Mouse (Mus musculus) MEL (cell line): ENCODE data around the gene Hc. TPM values are rescaled to one million over a fixed set of nuclear protein-coding genes. Genes with fewer than 3 reads are reported as not detected.

Source experiments
- DNase-seq: peaks from one replicate; pipeline ENCODE4 v3.0.0; 2011; ENCODE audit warnings: low read depth, low spot score
- H3K27ac ChIP-seq: 2 replicates; pipeline ENCODE4 v1.5.1; 2012; ENCODE audit warnings: low read depth, mild to moderate bottlenecking, control low read depth, low read length, moderate library complexity; ENCODE audit not compliant: control insufficient read depth
- H3K27me3 ChIP-seq, 2 experiments: fragments of 150-350 bp in 1 of 2; sonication (generic) in 1 of 2; 2 replicates each; pipeline ENCODE4 v1.6.1; 2012; ENCODE audit warnings: low read length in 2 of 2, mild to moderate bottlenecking in 2 of 2, improper control_type of control experiment in 1 of 2, moderate library complexity in 1 of 2; ENCODE audit not compliant: insufficient read depth in 2 of 2, control insufficient read depth in 1 of 2
- H3K36me3 ChIP-seq, 2 experiments: 2 replicates each; pipeline ENCODE4 v1.6.1; 2012 to 2014; ENCODE audit warnings: low read length in 2 of 2, improper control_type of control experiment in 1 of 2, inconsistent platforms in 1 of 2, mild to moderate bottlenecking in 1 of 2; ENCODE audit not compliant: insufficient read depth in 2 of 2, control insufficient read depth in 1 of 2
- H3K4me1 ChIP-seq, 2 experiments: fragments of 150-350 bp in 1 of 2; sonication (generic) in 1 of 2; 2 replicates each; pipeline ENCODE4 v1.6.1; 2012; ENCODE audit warnings: low read length in 2 of 2, improper control_type of control experiment in 1 of 2, mild to moderate bottlenecking in 1 of 2; ENCODE audit not compliant: insufficient read depth in 2 of 2, control insufficient read depth in 1 of 2
- H3K4me3 ChIP-seq, 2 experiments: fragments of 150-350 bp in 1 of 2; sonication (generic) in 1 of 2; 2 replicates each; pipeline ENCODE4 v1.5.1; 2012; ENCODE audit warnings: low read depth in 2 of 2, low read length in 2 of 2, mild to moderate bottlenecking in 2 of 2, moderate library complexity in 2 of 2, control low read depth in 1 of 2, improper control_type of control experiment in 1 of 2; ENCODE audit not compliant: control insufficient read depth in 1 of 2, insufficient read depth in 1 of 2
- H3K79me2 ChIP-seq: 2 replicates; pipeline ENCODE4 v1.6.1; 2012; ENCODE audit warnings: mild to moderate bottlenecking, low read length, moderate library complexity; ENCODE audit not compliant: control insufficient read depth, poor library complexity, insufficient read depth
- H3K9ac ChIP-seq: 2 replicates; pipeline ENCODE4 v1.6.1; 2012; ENCODE audit warnings: low read depth, mild to moderate bottlenecking, control low read depth, low read length, moderate library complexity; ENCODE audit not compliant: control insufficient read depth, poor library complexity, severe bottlenecking
- H3K9me3 ChIP-seq: fragments of 150-350 bp; sonication (generic); replicated peaks from 2 replicates; pipeline ENCODE4 v1.6.1; 2012; ENCODE audit warnings: mild to moderate bottlenecking, low read length, improper control_type of control experiment, moderate library complexity; ENCODE audit not compliant: insufficient read depth
- BHLHE40 ChIP-seq: IDR thresholded peaks from 2 replicates; pipeline ENCODE4 v1.6.1; 2012; ENCODE audit warnings: low read depth, mild to moderate bottlenecking, inconsistent platforms, low read length, improper control_type of control experiment, borderline replicate concordance
- CHD1 ChIP-seq: IDR thresholded peaks from 2 replicates; pipeline ENCODE4 v1.6.1; 2012; ENCODE audit warnings: low read depth, mild to moderate bottlenecking, inconsistent platforms, low read length, improper control_type of control experiment
- CHD2 ChIP-seq: IDR thresholded peaks from 2 replicates; pipeline ENCODE4 v1.6.1; 2011; ENCODE audit warnings: low read length, improper control_type of control experiment
- CTCF ChIP-seq, 3 experiments: IDR thresholded peaks in 2 of 3; conservative IDR thresholded peaks in 1 of 3; 2 replicates each; pipeline ENCODE4 v1.5.1; 2011 to 2012; ENCODE audit warnings: low read length in 3 of 3, low read depth in 2 of 3, mild to moderate bottlenecking in 2 of 3, improper control_type of control experiment in 1 of 3, inconsistent platforms in 1 of 3, mixed read lengths in 1 of 3, moderate library complexity in 1 of 3; ENCODE audit not compliant: control insufficient read depth in 1 of 3, insufficient read depth in 1 of 3, poor library complexity in 1 of 3, severe bottlenecking in 1 of 3
- ELF1 ChIP-seq: IDR thresholded peaks from 2 replicates; pipeline ENCODE4 v1.6.1; 2014; ENCODE audit warnings: low read depth, mild to moderate bottlenecking, inconsistent platforms, low read length, improper control_type of control experiment, moderate library complexity
- ETS1 ChIP-seq: IDR thresholded peaks from 2 replicates; pipeline ENCODE4 v1.6.1; 2012; ENCODE audit warnings: low read depth, mild to moderate bottlenecking, inconsistent platforms, low read length, improper control_type of control experiment, moderate library complexity
- GABPA ChIP-seq: IDR thresholded peaks from 2 replicates; pipeline ENCODE4 v1.6.1; 2012; ENCODE audit warnings: low read depth, mild to moderate bottlenecking, inconsistent platforms, low read length, improper control_type of control experiment, moderate library complexity
- HCFC1 ChIP-seq: IDR thresholded peaks from 2 replicates; pipeline ENCODE4 v1.6.1; 2012; ENCODE audit warnings: low read depth, mild to moderate bottlenecking, inconsistent platforms, low read length, improper control_type of control experiment, moderate library complexity
- JUND ChIP-seq: IDR thresholded peaks from 2 replicates; pipeline ENCODE4 v1.6.1; 2011; ENCODE audit warnings: low read depth, mild to moderate bottlenecking, improper control_type of control experiment, low read length
- KAT2A ChIP-seq: conservative IDR thresholded peaks from 2 replicates; pipeline ENCODE4 v1.6.1; 2012; ENCODE audit warnings: low read depth, low read length, improper control_type of control experiment, inconsistent platforms
- MAZ ChIP-seq: IDR thresholded peaks from 2 replicates; pipeline ENCODE4 v1.6.1; 2012; ENCODE audit warnings: low read depth, mild to moderate bottlenecking, inconsistent platforms, low read length, improper control_type of control experiment
- MEF2A ChIP-seq: IDR thresholded peaks from 2 replicates; pipeline ENCODE4 v1.6.1; 2014; ENCODE audit warnings: low read depth, mild to moderate bottlenecking, inconsistent platforms, low read length, improper control_type of control experiment; ENCODE audit not compliant: poor library complexity, insufficient replicate concordance, severe bottlenecking; ENCODE audit errors: extremely low read depth
- MXI1 ChIP-seq: IDR thresholded peaks from 2 replicates; pipeline ENCODE4 v1.6.1; 2011; ENCODE audit warnings: mild to moderate bottlenecking, low read depth, low read length, improper control_type of control experiment
- MYB ChIP-seq: IDR thresholded peaks from 2 replicates; pipeline ENCODE4 v1.6.1; 2011; ENCODE audit warnings: mild to moderate bottlenecking, low read depth, low read length, improper control_type of control experiment
- NELFE ChIP-seq: IDR thresholded peaks from 2 replicates; pipeline ENCODE4 v1.6.1; 2011; ENCODE audit warnings: low read depth, low read length, improper control_type of control experiment
- NRF1 ChIP-seq: IDR thresholded peaks from 2 replicates; pipeline ENCODE4 v1.6.1; 2014; ENCODE audit warnings: low read depth, mild to moderate bottlenecking, inconsistent platforms, low read length, improper control_type of control experiment, moderate library complexity; ENCODE audit not compliant: poor library complexity, insufficient read depth, severe bottlenecking
- POLR2AphosphoS5 ChIP-seq: IDR thresholded peaks from 2 replicates; pipeline ENCODE4 v1.6.1; 2012; ENCODE audit warnings: low read depth, borderline replicate concordance, mild to moderate bottlenecking, inconsistent platforms, low read length, moderate library complexity, mixed read lengths
- RAD21 ChIP-seq: IDR thresholded peaks from 2 replicates; pipeline ENCODE4 v1.6.1; 2011; ENCODE audit warnings: mild to moderate bottlenecking, low read depth, low read length, improper control_type of control experiment
- SMC3 ChIP-seq: IDR thresholded peaks from 2 replicates; pipeline ENCODE4 v1.6.1; 2011; ENCODE audit warnings: low read depth, low read length, improper control_type of control experiment
- TAL1 ChIP-seq: IDR thresholded peaks from 2 replicates; pipeline ENCODE4 v1.6.1; 2012; ENCODE audit warnings: mild to moderate bottlenecking, inconsistent platforms, low read length, moderate library complexity, mixed read lengths
- TBP ChIP-seq: IDR thresholded peaks from 2 replicates; pipeline ENCODE4 v1.8.0; 2011; ENCODE audit warnings: low read depth, low read length, improper control_type of control experiment
- TCF12 ChIP-seq: IDR thresholded peaks from 2 replicates; pipeline ENCODE4 v1.6.1; 2014; ENCODE audit warnings: low read depth, mild to moderate bottlenecking, inconsistent platforms, low read length, improper control_type of control experiment, moderate library complexity
- USF1 ChIP-seq: IDR thresholded peaks from 2 replicates; pipeline ENCODE4 v1.6.1; 2014; ENCODE audit warnings: low read depth, mild to moderate bottlenecking, inconsistent platforms, low read length, improper control_type of control experiment, moderate library complexity
- USF2 ChIP-seq, 2 experiments: IDR thresholded peaks; 2 replicates each; pipeline ENCODE4 v1.6.1; 2011 to 2012; ENCODE audit warnings: improper control_type of control experiment in 2 of 2, low read length in 2 of 2, borderline replicate concordance in 1 of 2, inconsistent platforms in 1 of 2, low read depth in 1 of 2, mild to moderate bottlenecking in 1 of 2; ENCODE audit not compliant: insufficient read depth in 1 of 2
- ZC3H11A ChIP-seq: IDR thresholded peaks from 2 replicates; pipeline ENCODE4 v1.6.1; 2012; ENCODE audit warnings: low read depth, mild to moderate bottlenecking, inconsistent platforms, low read length, improper control_type of control experiment
- ZKSCAN1 ChIP-seq: IDR thresholded peaks from 2 replicates; pipeline ENCODE4 v1.6.1; 2012; ENCODE audit warnings: low read depth, mild to moderate bottlenecking, inconsistent platforms, low read length, improper control_type of control experiment, moderate library complexity
- ZMIZ1 ChIP-seq: IDR thresholded peaks from 2 replicates; pipeline ENCODE4 v1.6.1; 2012; ENCODE audit warnings: low read depth, mild to moderate bottlenecking, inconsistent platforms, low read length, improper control_type of control experiment, moderate library complexity
- ZNF384 ChIP-seq: IDR thresholded peaks from 2 replicates; pipeline ENCODE4 v1.6.1; 2012; ENCODE audit warnings: low read depth, mild to moderate bottlenecking, inconsistent platforms, low read length, improper control_type of control experiment
- polyA plus RNA-seq, 2 experiments: library from polyadenylated mRNA; stranded (reverse) in 1 of 2; unstranded in 1 of 2; fragments of >175 nt in 1 of 2; fragments of >200 nt in 1 of 2; gene quantifications; 2 replicates each; pipeline versions ENCODE4 v1.2.1 to v1.2.4; 2012; ENCODE audit warnings: low replicate concordance in 2 of 2, low read depth in 1 of 2; ENCODE audit not compliant: insufficient read length in 2 of 2, insufficient read depth in 1 of 2, missing spikeins in 1 of 2
- total RNA-seq: library from RNA; depleted of rRNA; stranded (reverse); fragments of 300-350 nt; gene quantifications from 2 replicates; pipeline ENCODE4 v1.2.3, GENCODE M21; 2012

The Hc gene
- total and polyA plus RNA-seq, 3 experiments, result not detected

DNA sequence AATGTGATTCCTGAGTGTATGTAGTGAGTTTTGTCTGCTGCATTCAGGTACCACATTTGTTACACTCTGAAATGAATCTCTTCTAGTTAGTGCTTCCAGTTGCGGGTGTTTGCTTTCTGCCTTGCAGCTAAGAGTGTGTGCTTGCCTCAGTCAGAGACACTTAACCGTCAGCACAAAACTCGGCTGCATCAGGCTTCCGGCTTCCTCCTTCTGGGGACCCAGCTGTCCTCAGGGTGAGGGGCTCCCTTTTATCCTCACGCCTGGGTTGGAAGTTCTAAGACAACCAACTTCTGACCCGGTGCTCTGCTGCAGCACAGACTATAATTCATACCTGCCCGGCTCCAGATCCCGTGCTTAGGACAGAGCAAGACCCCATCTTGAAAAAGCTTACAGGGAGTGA, 88.2 kb downstream of the Hc start:
- TF ChIP-seq NRF1 (no peak), GABPA (no peak), TCF12 (no peak), MEF2A (no peak), KAT2A (no peak), HCFC1 (no peak), BHLHE40 (no peak), TAL1 (no peak), TBP (no peak), ETS1 (no peak), MYB (no peak), NELFE (no peak), MXI1 (no peak), ELF1 (no peak), USF1 (no peak), USF2 (IDR thresholded peaks at IDR 0.05; ENCODE audit: borderline replicate concordance in 1 of 2, insufficient read depth in 1 of 2, low read depth in 1 of 2, low read length in 2 of 2) (no peak)
- DNase-seq, result no peak
- no peak overlapping the region for H3K4me3 ChIP-seq
- no peak overlapping the region for H3K9ac ChIP-seq
- peaks cover 2 to 22% of the 10 kb centered on the region in 2 experiments; a peak in 3 of 4 replicates for H3K4me1 ChIP-seq
- H3K36me3 ChIP-seq, result peaks cover 0 to 22% of the 10 kb centered on the region in 2 experiments; a peak in 2 of 4 replicates
- H3K9me3 ChIP-seq, result no peaks in the 10 kb centered on the region
- H3K27ac ChIP-seq, result no peak overlapping the region
- H3K27me3 ChIP-seq, result no peaks in the 10 kb centered on the region; a peak in 1 of 4 replicates
- H3K79me2 ChIP-seq, result no peaks in the 10 kb centered on the region

DNA sequence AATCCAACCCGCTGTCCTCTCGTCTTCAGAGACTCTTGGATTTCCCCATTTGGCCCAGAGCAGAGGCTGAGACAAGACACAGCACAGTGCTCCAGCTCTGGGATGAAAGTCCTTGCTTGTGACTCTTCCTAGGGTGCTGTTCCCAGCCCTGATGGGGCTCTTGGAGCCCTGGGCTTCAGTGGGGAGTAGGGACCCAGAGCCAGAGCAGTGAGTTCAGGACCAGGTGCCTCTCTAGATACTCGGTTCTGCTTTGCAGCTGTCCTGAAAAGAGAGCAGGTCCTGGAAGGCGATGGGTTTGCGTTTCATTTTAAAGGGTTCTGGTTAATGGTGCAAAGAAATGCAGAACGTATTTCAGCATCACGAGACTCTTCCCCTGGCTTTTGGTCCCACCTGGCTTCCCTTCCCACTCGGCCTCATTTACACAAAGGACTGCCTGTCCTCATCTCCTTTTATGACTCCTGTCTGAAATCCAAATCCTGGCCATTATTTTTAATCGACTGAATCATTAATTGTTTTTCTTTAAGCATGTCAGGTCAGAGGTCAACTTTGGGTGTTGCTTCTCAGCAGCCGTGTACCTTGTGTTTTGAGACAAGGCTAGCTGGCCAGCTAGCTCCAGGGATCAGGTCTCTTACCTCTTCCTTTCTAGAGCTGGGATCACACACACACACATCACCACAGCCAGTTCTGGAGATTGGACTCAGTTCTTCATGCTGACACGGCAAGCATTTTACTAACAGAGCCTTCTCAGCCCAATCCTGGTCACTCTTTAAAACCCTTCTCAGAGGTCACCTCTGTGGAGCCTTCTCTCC, 90.0 kb downstream of the Hc start:
- no peak overlapping the region for H3K27ac ChIP-seq
- H3K4me1 ChIP-seq, result peaks cover 0 to 8% of the 10 kb centered on the region in 2 experiments; a peak in 3 of 4 replicates
- no peak overlapping the region for H3K4me3 ChIP-seq
- H3K36me3 ChIP-seq, result peaks cover 0 to 9% of the 10 kb centered on the region in 2 experiments; a peak in 2 of 4 replicates
- TF ChIP-seq SMC3 (no peak), POLR2AphosphoS5 (no peak), MEF2A (no peak), ZKSCAN1 (no peak), CHD2 (no peak), GABPA (no peak), RAD21 (no peak), JUND (no peak), CTCF (IDR thresholded peaks at IDR 0.05 in 2 of 3, conservative IDR thresholded peaks at IDR 0.05 in 1 of 3; ENCODE audit: control insufficient read depth in 1 of 3, insufficient read depth in 1 of 3, low read depth in 2 of 3, low read length in 3 of 3, poor library complexity in 1 of 3, severe bottlenecking in 1 of 3) (no peak), ZMIZ1 (no peak), NELFE (no peak), ZNF384 (no peak), CHD1 (no peak), ELF1 (no peak), ZC3H11A (no peak), NRF1 (no peak), MAZ (no peak)
- no peak for DNase-seq
- H3K9ac ChIP-seq, result no peak overlapping the region
- H3K79me2 ChIP-seq, result no peaks in the 10 kb centered on the region
- no peaks in the 10 kb centered on the region for H3K9me3 ChIP-seq
- H3K27me3 ChIP-seq, result no peaks in the 10 kb centered on the region; a peak in 1 of 4 replicates
